10 mouse cellular contexts compared by ENCODE assay signal in genomic region chr2:128422677-128423076, GRCm38 (mm10).
A peak's percentile ranks its signal among the peaks of the same experiment; 100 is the strongest.
DNase-seq lines count a peak whose midpoint lies in the region; ATAC-seq and TF ChIP-seq lines count a peak whose summit lies in the region.
"Had no signal": no experiment of that assay in that cellular context is flagged by ENCODE, and none has a peak within 500 bp of the region (broad histone marks: within the 10 kb centered on the region; RNA-seq: fewer than 3 reads in every experiment).

No protein-coding gene starts in this region.

- H3K27ac ChIP-seq in gastrocnemius, adult 2 months, result no peak overlapping the region
- H3K27ac ChIP-seq in midbrain, postnatal 0 days (ENCODE audit: low read depth, low read length), result no peak overlapping the region
- no peak overlapping the region for H3K27ac ChIP-seq in midbrain, embryonic 16.5 days (ENCODE audit: low read length)
- H3K27ac ChIP-seq in cortical plate, adult 2 months (ENCODE audit: insufficient read depth, low read length), result no peak overlapping the region

- H3K4me3 ChIP-seq in gastrocnemius, adult 2 months, result no peak overlapping the region
- H3K4me3 ChIP-seq in midbrain, postnatal 0 days (ENCODE audit: low read depth, low read length), result no peak overlapping the region
- no peak overlapping the region for H3K4me3 ChIP-seq in midbrain, embryonic 16.5 days (ENCODE audit: low read depth, low read length)
- no peak overlapping the region for H3K4me3 ChIP-seq in cortical plate, adult 2 months (ENCODE audit: insufficient read depth, low read length)

- no peak for TF ChIP-seq POLR2A in cortical plate, adult 2 months (IDR thresholded peaks at IDR 0.05; ENCODE audit: extremely low read depth, insufficient read depth, low read length)

- no peak for ATAC-seq in midbrain, postnatal 0 days (ENCODE audit: low FRiP score)
- ATAC-seq in midbrain, embryonic 16.5 days, result no peak

- H3K36me3 ChIP-seq in midbrain, postnatal 0 days (ENCODE audit: insufficient read depth, low read length), result no peaks in the 10 kb centered on the region
- no peaks in the 10 kb centered on the region for H3K36me3 ChIP-seq in midbrain, embryonic 16.5 days (ENCODE audit: control insufficient read depth, insufficient read depth, low read length)

- no peak for DNase-seq in gastrocnemius, adult 2 months
- no peak for DNase-seq in gastrocnemius, adult 18-20 months (ENCODE audit: low spot score)
- no peak for DNase-seq in midbrain, postnatal 0 days (ENCODE audit: low spot score)
- DNase-seq in thymus, postnatal 25 days, result peak; percentile 30
- DNase-seq in frontal cortex, postnatal 14 days (ENCODE audit: low spot score in 2 of 2), result no peak
- no peak for DNase-seq in adrenal gland, adult 2 months
- DNase-seq: heart, postnatal 4 days; layer of hippocampus, adult 9-11 months had no signal

- H3K27me3 ChIP-seq in midbrain, postnatal 0 days (ENCODE audit: insufficient read depth, low read length), result no peaks in the 10 kb centered on the region
- no peaks in the 10 kb centered on the region for H3K27me3 ChIP-seq in midbrain, embryonic 16.5 days (ENCODE audit: control insufficient read depth, insufficient read depth, low read depth, low read length)

- intact Hi-C loops in gastrocnemius, adult 2 months (cut with DNase I), result no loop called here

- 36% methylated on average over 6 of the region's 6 CpGs for WGBS in midbrain, postnatal 0 days
- WGBS in midbrain, embryonic 16.5 days, result 39% methylated on average over 6 of the region's 6 CpGs

- no peak overlapping the region for H3K9ac ChIP-seq in midbrain, postnatal 0 days (replicated peaks; ENCODE audit: low read length, poor library complexity, severe bottlenecking)
- H3K9ac ChIP-seq in midbrain, embryonic 16.5 days (ENCODE audit: low read depth, low read length), result no peak overlapping the region

- TF ChIP-seq CTCF in gastrocnemius, adult 2 months (IDR thresholded peaks at IDR 0.05), result peak; percentile 64
- peak; percentile 61 for TF ChIP-seq CTCF in midbrain, postnatal 0 days (IDR thresholded peaks at IDR 0.05)
- TF ChIP-seq CTCF in cortical plate, adult 2 months (IDR thresholded peaks at IDR 0.05; ENCODE audit: extremely low read depth, insufficient read depth, low read length), result peak; percentile 21; the same call in 1 of the 2 replicates

- H3K4me2 ChIP-seq in midbrain, postnatal 0 days (ENCODE audit: low read depth, low read length, poor library complexity, severe bottlenecking), result no peak overlapping the region
- H3K4me2 ChIP-seq in midbrain, embryonic 16.5 days (ENCODE audit: low read length), result no peak overlapping the region

- no peaks in the 10 kb centered on the region for H3K9me3 ChIP-seq in midbrain, postnatal 0 days (ENCODE audit: low read length)
- H3K9me3 ChIP-seq in midbrain, embryonic 16.5 days (replicated peaks; ENCODE audit: control insufficient read depth, low read length, poor library complexity, severe bottlenecking), result no peaks in the 10 kb centered on the region

- no peaks in the 10 kb centered on the region for H3K4me1 ChIP-seq in midbrain, postnatal 0 days (ENCODE audit: insufficient read depth, low read length)
- no peaks in the 10 kb centered on the region for H3K4me1 ChIP-seq in midbrain, embryonic 16.5 days (ENCODE audit: control insufficient read depth, insufficient read depth, low read length)
- H3K4me1 ChIP-seq in cortical plate, adult 2 months (ENCODE audit: control insufficient read depth, insufficient read depth, low read length), result no peaks in the 10 kb centered on the region
